17 mouse cellular contexts compared by ENCODE assay signal in the genomic region with DNA sequence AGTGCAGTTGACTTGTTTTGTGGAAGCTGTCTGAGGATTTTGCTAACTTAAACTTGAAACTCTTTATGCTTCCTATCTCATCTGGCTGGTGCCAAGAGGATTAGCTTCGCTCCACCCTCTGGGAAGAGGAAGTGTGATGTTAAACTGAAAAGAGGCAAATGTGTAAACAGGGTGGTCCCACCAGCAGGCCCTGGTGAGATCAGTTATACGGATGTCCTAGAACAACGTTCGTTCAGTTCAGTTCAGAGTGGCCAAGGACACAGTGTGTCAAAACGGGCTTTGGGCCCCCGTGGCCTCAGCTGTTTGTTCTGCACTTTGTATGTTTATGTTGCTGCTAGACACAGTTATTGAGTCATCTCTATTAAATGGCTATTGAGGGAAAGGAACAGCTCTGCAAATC. TPM values are rescaled to one million over a fixed set of nuclear protein-coding genes. Genes with fewer than 3 reads are reported as not detected.
DNase-seq lines count a peak whose midpoint lies in the region; ATAC-seq and TF ChIP-seq lines count a peak whose summit lies in the region.
"Had no signal": no experiment of that assay in that cellular context is flagged by ENCODE, and none has a peak within 500 bp of the region (broad histone marks: within the 10 kb centered on the region; RNA-seq: fewer than 3 reads in every experiment).

No protein-coding gene starts in this region.

- H3K27me3 ChIP-seq in liver, postnatal 0 days (ENCODE audit: insufficient read depth, low read length): no peaks in the 10 kb centered on the region
- H3K27me3 ChIP-seq in liver, embryonic 11.5 days (replicated peaks; ENCODE audit: control insufficient read depth, insufficient read depth, low read length): no peaks in the 10 kb centered on the region
- H3K27me3 ChIP-seq in MEL (ENCODE audit: control insufficient read depth in 1 of 2, insufficient read depth in 2 of 2, low read length in 2 of 2): no peaks in the 10 kb centered on the region
- H3K27me3 ChIP-seq: forebrain, embryonic 15.5 days; limb, embryonic 12.5 days; lung, embryonic 15.5 days had no signal

- no peak for TF ChIP-seq POLR2A in MEL (IDR thresholded peaks at IDR 0.05; ENCODE audit: control insufficient read depth in 1 of 2, insufficient read depth in 1 of 2, low read depth in 1 of 2, low read length in 2 of 2, poor library complexity in 1 of 2)

- no peaks in the 10 kb centered on the region for H3K79me2 ChIP-seq in MEL (ENCODE audit: control insufficient read depth, insufficient read depth, low read length, poor library complexity)

- H3K9me3 ChIP-seq in liver, postnatal 0 days (ENCODE audit: low read length): no peaks in the 10 kb centered on the region
- H3K9me3 ChIP-seq in liver, embryonic 11.5 days (ENCODE audit: control insufficient read depth, low read length): no peaks in the 10 kb centered on the region
- H3K9me3 ChIP-seq in MEL (replicated peaks; ENCODE audit: insufficient read depth, low read length): no peaks in the 10 kb centered on the region
- H3K9me3 ChIP-seq: forebrain, embryonic 15.5 days; heart, embryonic 10.5 days; limb, embryonic 12.5 days; lung, embryonic 15.5 days had no signal

- H3K9ac ChIP-seq in liver, postnatal 0 days (replicated peaks): no peak overlapping the region
- no peak overlapping the region for H3K9ac ChIP-seq in liver, embryonic 11.5 days (ENCODE audit: low read depth, low read length)
- H3K9ac ChIP-seq in MEL (ENCODE audit: control insufficient read depth, low read depth, low read length, poor library complexity, severe bottlenecking): 0 out of 2 replicates have a peak overlapping the region, but pooled peaks have one; percentile 11
- H3K9ac ChIP-seq: forebrain, embryonic 15.5 days; limb, embryonic 12.5 days; lung, embryonic 15.5 days had no signal

- no peak overlapping the region for H3K4me3 ChIP-seq in liver, postnatal 0 days (ENCODE audit: low read depth, low read length)
- no peak overlapping the region for H3K4me3 ChIP-seq in liver, embryonic 11.5 days (ENCODE audit: low read depth, low read length)
- peak overlapping the region in 1 of 2 experiments; percentile 7; a peak in 1 of 4 replicates for H3K4me3 ChIP-seq in MEL (ENCODE audit: control insufficient read depth in 1 of 2, insufficient read depth in 1 of 2, low read depth in 2 of 2, low read length in 2 of 2)
- H3K4me3 ChIP-seq: forebrain, embryonic 15.5 days; heart, embryonic 10.5 days; limb, embryonic 12.5 days; lung, embryonic 15.5 days had no signal

- 52% methylated on average over 6 of the region's 6 CpGs for WGBS in liver, postnatal 0 days (ENCODE audit: insufficient replicate concordance)
- WGBS in liver, embryonic 11.5 days: 62% methylated on average over 6 of the region's 6 CpGs

- no peak for TF ChIP-seq RAD21 in MEL (IDR thresholded peaks at IDR 0.05; ENCODE audit: low read depth, low read length)

- H3K4me2 ChIP-seq in liver, postnatal 0 days (ENCODE audit: low read depth, low read length): no peak overlapping the region
- H3K4me2 ChIP-seq in liver, embryonic 11.5 days: no peak overlapping the region
- H3K4me2 ChIP-seq: forebrain, embryonic 15.5 days; limb, embryonic 12.5 days; lung, embryonic 15.5 days had no signal

- peak overlapping the region; percentile 44; the same call in 1 of the 2 replicates for H3K27ac ChIP-seq in liver, postnatal 0 days (ENCODE audit: low read depth)
- H3K27ac ChIP-seq in liver, embryonic 11.5 days (ENCODE audit: low read depth, low read length): no peak overlapping the region
- peak overlapping the region; percentile 30 for H3K27ac ChIP-seq in MEL (ENCODE audit: control insufficient read depth, low read depth, low read length)
- H3K27ac ChIP-seq: forebrain, embryonic 15.5 days; heart, embryonic 10.5 days; limb, embryonic 12.5 days; lung, embryonic 15.5 days had no signal

- H3K36me3 ChIP-seq in liver, postnatal 0 days (replicated peaks; ENCODE audit: insufficient read depth, low read length): no peaks in the 10 kb centered on the region
- H3K36me3 ChIP-seq in liver, embryonic 11.5 days (ENCODE audit: control insufficient read depth, insufficient read depth, low read length): no peaks in the 10 kb centered on the region
- H3K36me3 ChIP-seq in MEL (ENCODE audit: control insufficient read depth in 1 of 2, insufficient read depth in 2 of 2, low read length in 2 of 2): peaks cover 0 to 15% of the 10 kb centered on the region in 2 experiments; a peak in 2 of 4 replicates
- H3K36me3 ChIP-seq: forebrain, embryonic 15.5 days; heart, embryonic 10.5 days; limb, embryonic 12.5 days; lung, embryonic 15.5 days had no signal

- TF ChIP-seq CTCF in liver, postnatal 0 days (IDR thresholded peaks at IDR 0.05; ENCODE audit: low read depth): no peak
- TF ChIP-seq CTCF in MEL (IDR thresholded peaks at IDR 0.05 in 2 of 3, conservative IDR thresholded peaks at IDR 0.05 in 1 of 3; ENCODE audit: control insufficient read depth in 1 of 3, insufficient read depth in 1 of 3, low read depth in 2 of 3, low read length in 3 of 3, poor library complexity in 1 of 3, severe bottlenecking in 1 of 3): no peak

- DNase-seq in adrenal gland, postnatal 14 days: peak; percentile 22
- DNase-seq in adrenal gland, postnatal 4 days (ENCODE audit: low spot score in 2 of 2): no peak
- DNase-seq in liver, postnatal 0 days: peak; percentile 47
- no peak for DNase-seq in liver, embryonic 11.5 days (ENCODE audit: low spot score)
- DNase-seq in MEL (ENCODE audit: low read depth, low spot score): peak; percentile 68
- DNase-seq in lung, postnatal 14 days: peak; percentile 38
- no peak for DNase-seq in layer of hippocampus, adult 8-10 months (ENCODE audit: low spot score in 2 of 2)
- no peak for DNase-seq in cerebellum, postnatal 36 days
- DNase-seq: cerebellum, adult 9-11 months; embryo, embryonic 11 days; kidney, postnatal 36 days; thymus, postnatal 25 days had no signal

- ATAC-seq in liver, postnatal 0 days: peak; percentile 90
- no peak for ATAC-seq in liver, embryonic 11.5 days (replicated peaks; ENCODE audit: low FRiP score)
- ATAC-seq: CD4-positive, CD25-positive, alpha-beta regulatory T cell, adult 4 months; forebrain, embryonic 15.5 days had no signal

- H3K4me1 ChIP-seq in liver, postnatal 0 days (ENCODE audit: insufficient read depth): 0 out of 2 replicates have a peak, but pooled peaks cover 8% of the 10 kb centered on the region
- H3K4me1 ChIP-seq in liver, embryonic 11.5 days (replicated peaks; ENCODE audit: control insufficient read depth, insufficient read depth, low read length): no peaks in the 10 kb centered on the region; the same call in 1 of the 2 replicates
- H3K4me1 ChIP-seq in MEL (ENCODE audit: control insufficient read depth in 1 of 2, insufficient read depth in 2 of 2, low read length in 2 of 2): peaks cover 3 to 13% of the 10 kb centered on the region in 2 experiments; a peak in 3 of 4 replicates
- H3K4me1 ChIP-seq: forebrain, embryonic 15.5 days; limb, embryonic 12.5 days; lung, embryonic 15.5 days had no signal

- peak; percentile 85; the same call in 1 of the 2 replicates for TF ChIP-seq EP300 in liver, postnatal 0 days (IDR thresholded peaks at IDR 0.05; ENCODE audit: low read depth)
- no peak for TF ChIP-seq EP300 in MEL (IDR thresholded peaks at IDR 0.05; ENCODE audit: low read depth in 1 of 2, low read length in 2 of 2)

TF ChIP-seq in MEL, 35 proteins besides CTCF, POLR2A, EP300 and RAD21:
- TF ChIP-seq NRF1 (IDR thresholded peaks at IDR 0.05; ENCODE audit: insufficient read depth, low read depth, low read length, poor library complexity, severe bottlenecking): no peak
- TF ChIP-seq ETS1 (IDR thresholded peaks at IDR 0.05; ENCODE audit: low read depth, low read length): no peak
- TF ChIP-seq TBP (IDR thresholded peaks at IDR 0.05; ENCODE audit: low read depth, low read length): 0 out of 2 replicates have a peak, but pooled peaks have one; percentile 25
- TF ChIP-seq UBTF (IDR thresholded peaks at IDR 0.05; ENCODE audit: borderline replicate concordance, insufficient read depth, low read depth, low read length): no peak

RNA-seq across cellular contexts. Expression of a gene that starts 36.9 kb away (rescaled TPM):
- 168 and 188 TPM in 2 replicates for total RNA-seq in adrenal gland, postnatal 14 days (2021)
- total RNA-seq in adrenal gland, postnatal 4 days (2021): 100 to 1,000 TPM; 221 to 230 TPM
- 83.6 and 89.5 TPM in 2 replicates for polyA plus RNA-seq in liver, postnatal 0 days (2015; fragmentation: Nextera tagmentation; extraction: Ambion mirVana)
- polyA plus RNA-seq in liver, embryonic 11.5 days (2014; fragmentation: Nextera tagmentation; extraction: Ambion mirVana): 228 and 245 TPM in 2 replicates
- total RNA-seq in MEL (2012; rRNA removed): 129 and 131 TPM in 2 replicates
- 100 to 1,000 TPM; 105 to 125 TPM for polyA plus RNA-seq in MEL (2012; ENCODE audit: insufficient read depth in 1 of 2, insufficient read length in 2 of 2, low read depth in 1 of 2, low replicate concordance in 2 of 2, missing spikeins in 1 of 2)
- total RNA-seq in layer of hippocampus, adult 8-10 months (2022): 100 to 1,000 TPM in 3 of 4 experiments, 10 to 100 TPM in 1; 99.4 to 115 (median 107) TPM

Comparison
In these comparisons a context has a peak if more than half of its experiments do, and no peak if none do; other contexts are left out.
1. DNase-seq: peak in adrenal gland, postnatal 14 days (single experiment), liver, postnatal 0 days (single experiment), MEL (single experiment) and lung, postnatal 14 days (single experiment); none in adrenal gland, postnatal 4 days (0 of 2), liver, embryonic 11.5 days (single experiment), layer of hippocampus, adult 8-10 months (0 of 2) and cerebellum, postnatal 36 days (0 of 2).